Mouse (Mus musculus): ENCODE results near the gene Gars.

Gars gene

DNA sequence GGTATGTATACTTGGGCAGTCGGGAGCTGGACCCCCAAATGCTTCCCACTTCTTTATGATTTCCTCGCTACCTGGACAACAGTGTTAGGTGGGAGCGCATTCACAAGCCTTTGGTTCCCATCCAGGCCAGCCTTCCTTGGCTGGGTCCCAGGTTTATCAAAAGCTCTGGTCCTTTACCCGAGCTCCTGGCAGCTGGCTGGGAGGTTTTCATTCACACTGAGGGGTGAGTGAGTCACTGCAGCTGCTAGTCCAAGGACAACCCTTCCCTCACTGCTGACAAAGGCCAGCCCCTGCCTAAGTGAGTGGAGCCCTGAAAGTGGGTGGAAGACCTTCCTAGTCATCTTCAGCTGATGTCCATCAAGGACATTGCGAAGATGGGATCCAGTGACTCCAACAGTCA lies 60.2 kb downstream of the Gars start:
- DNase-seq: no peak

DNA sequence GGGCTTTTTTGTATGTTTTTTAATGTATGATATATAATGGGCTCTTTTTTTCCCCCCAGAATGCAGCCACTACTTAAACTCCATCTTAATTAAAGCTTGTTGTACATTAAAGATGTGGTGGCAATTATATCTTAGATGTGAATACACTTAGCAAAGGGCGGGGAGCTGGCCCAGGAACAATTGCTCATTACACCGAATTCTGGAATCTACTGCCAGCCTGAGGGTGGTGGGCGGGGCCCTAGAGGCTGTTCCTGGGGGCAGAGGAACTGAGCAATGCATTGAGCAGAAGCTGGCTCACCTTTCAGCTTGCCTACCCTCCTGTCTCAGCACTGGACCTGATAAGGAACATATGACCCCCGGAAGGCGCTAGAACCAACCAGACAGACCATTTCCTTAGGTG lies 60.8 kb downstream of the Gars start:
- DNase-seq: no peak

DNA sequence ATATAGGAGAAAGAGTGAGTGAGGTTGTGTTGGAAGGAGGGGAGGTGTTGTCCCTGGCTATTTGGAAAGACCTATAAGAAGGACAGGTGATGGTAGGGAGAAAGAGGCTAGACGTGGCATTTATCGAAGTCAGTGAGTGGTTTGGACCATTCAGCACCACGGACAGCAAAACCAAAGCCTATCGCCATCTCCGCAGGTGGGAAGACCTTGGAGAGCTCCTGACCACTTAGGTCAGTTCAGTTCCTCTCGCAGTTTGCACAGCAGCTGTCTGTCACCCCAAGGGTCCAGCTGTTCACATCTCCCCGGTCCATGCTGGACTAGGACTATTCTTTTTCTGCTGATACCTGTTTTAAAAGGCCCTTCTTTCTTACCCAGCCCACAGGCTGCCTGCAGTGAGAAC lies 70.6 kb downstream of the Gars start:
- DNase-seq: peak; percentile 52

DNA sequence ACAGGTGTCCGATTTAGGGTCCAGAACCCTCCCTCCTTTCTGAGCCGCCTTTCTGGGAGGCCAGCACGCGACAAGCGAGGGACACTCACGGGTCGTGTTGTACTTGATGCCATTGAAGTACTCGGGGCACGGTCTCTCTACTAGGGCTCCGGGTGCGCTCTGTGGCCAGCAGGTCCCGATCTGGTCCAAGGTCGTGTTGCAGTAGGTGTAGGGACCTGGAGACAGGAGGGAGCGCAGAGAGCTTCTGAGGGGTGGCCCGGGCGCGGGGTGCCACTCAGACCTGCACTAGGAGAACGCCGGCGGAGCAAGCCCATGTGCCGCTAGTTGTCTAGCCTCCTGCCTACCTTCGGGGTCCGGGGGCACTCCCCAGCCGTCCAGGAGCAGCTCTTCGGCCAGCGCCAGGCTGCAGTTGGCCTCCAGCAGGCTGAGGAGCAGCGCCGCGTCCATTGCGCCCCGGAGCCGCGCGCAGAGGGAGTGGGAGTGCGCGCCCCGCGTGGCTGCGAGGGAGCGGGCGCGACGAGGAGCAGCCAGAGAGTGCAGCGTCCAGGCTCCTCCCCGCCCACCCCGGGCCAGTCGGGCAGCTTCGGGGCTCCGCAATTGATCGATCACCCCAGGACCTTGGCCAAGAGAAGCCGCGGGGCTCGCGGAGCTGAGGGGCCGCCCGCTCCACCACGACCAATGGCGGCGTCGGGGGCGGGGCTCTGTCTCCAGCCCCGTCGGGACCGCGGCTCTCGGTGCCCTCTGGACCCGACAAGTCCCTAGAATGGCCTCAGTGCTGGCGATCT lies 79.7 kb downstream of the Gars start:
- peak; percentile 30 for DNase-seq

DNA sequence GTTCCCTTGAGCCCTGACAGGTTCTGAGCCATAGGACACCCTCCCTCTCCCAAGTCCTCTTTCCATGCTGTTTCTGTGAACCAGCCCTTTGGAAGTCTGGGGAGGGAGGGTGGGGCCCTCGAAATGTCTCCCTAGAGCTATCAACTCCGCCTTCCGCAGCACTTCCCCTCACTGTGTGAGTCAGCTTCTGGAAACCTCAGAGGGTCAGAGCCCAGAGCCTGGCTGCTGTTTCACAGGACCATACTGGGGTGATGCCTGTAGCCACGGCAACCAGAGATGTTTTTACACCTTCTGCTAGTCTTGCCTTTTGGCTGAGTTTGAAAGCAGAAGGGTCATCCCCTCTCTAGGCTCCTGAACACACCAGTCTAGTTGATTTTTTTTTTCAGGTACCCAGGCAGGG lies 85.2 kb downstream of the Gars start:
- DNase-seq: no peak

DNA sequence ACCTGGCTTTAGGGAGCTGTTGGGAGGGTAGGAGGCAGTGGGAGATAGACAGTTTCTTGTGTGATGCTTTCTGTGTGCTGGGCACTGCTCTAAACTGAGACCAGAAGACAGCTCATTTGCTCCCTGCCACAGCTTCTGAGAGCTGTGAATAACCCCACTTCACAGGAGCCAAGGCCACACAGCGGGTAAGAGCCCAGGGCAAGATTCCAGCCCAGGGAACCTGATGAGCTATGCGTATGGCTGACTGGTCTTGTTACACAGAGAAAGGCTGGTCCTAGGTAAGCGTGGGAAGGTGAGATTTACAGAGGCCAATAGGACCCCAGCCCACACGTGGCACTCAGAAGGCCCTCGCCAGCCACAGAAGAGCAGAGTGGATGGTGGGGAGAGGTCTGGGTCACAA lies 88.8 kb downstream of the Gars start:
- DNase-seq: no peak

DNA sequence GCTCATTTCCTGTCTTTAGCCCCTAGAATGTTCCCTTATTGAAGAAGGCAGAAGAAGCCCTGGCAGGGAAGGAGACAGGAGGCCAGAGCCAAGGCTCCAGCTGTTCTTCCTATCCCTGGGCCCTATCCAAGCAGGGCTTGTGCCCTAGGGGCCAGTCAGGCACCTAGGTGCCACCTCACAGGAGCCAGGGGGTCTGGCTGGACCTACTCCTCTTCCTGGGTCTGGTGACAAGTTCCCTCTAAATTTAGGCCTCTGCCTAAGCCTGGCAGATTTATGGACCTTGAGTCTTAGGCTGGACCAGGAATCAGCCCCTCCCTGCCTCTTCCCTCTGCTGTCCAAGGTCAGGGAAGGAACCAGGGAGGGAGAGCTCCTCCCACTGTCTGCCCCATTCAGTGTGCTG lies 90.6 kb downstream of the Gars start:
- DNase-seq: no peak
